Mouse (Mus musculus): ENCODE measurements around the gene Ppox.
A peak's percentile ranks its signal among the peaks of the same experiment; 100 is the strongest.

Gene Ppox

GRCm38 (mm10) chr1:171285096-171285892 lies 4.3 kb upstream of the Ppox start:
- DNase-seq = no peak

- no peak for DNase-seq
Measured at GRCm38 (mm10) chr1:171284491-171284890, 3.5 kb upstream of the Ppox start.

GRCm38 (mm10) chr1:171283188-171284160 lies 2.5 kb upstream of the Ppox start:
- DNase-seq = no peak

GRCm38 (mm10) chr1:171282086-171282805 lies 1.3 kb upstream of the Ppox start:
- DNase-seq = no peak

GRCm38 (mm10) chr1:171281528-171281923 lies 540 bp upstream of the Ppox start:
- DNase-seq = peak; percentile 89

GRCm38 (mm10) chr1:171280250-171280915 lies 603 bp downstream of the Ppox start:
- peak; percentile 2 for DNase-seq

- no peak for DNase-seq
Measured at GRCm38 (mm10) chr1:171279721-171280120, 1.3 kb downstream of the Ppox start.

- peak; percentile 0 for DNase-seq
Measured at GRCm38 (mm10) chr1:171279012-171279705, 1.8 kb downstream of the Ppox start.

- DNase-seq = peak; percentile 0
Measured at GRCm38 (mm10) chr1:171278436-171278835, 2.5 kb downstream of the Ppox start.

GRCm38 (mm10) chr1:171277736-171278135 lies 3.2 kb downstream of the Ppox start:
- no peak for DNase-seq

GRCm38 (mm10) chr1:171276110-171276748 lies 4.8 kb downstream of the Ppox start:
- DNase-seq = no peak

- DNase-seq = no peak
Measured at GRCm38 (mm10) chr1:171275144-171275734, 5.7 kb downstream of the Ppox start.

GRCm38 (mm10) chr1:171274171-171274570 lies 6.8 kb downstream of the Ppox start:
- no peak for DNase-seq

GRCm38 (mm10) chr1:171272086-171272485 lies 8.9 kb downstream of the Ppox start:
- no peak for DNase-seq

- DNase-seq = no peak
Measured at GRCm38 (mm10) chr1:171271622-171272021, 9.4 kb downstream of the Ppox start.

- no peak for DNase-seq
Measured at GRCm38 (mm10) chr1:171271196-171271595, 9.8 kb downstream of the Ppox start.

- peak; percentile 67 for DNase-seq
Measured at GRCm38 (mm10) chr1:171270573-171270900, 10.4 kb downstream of the Ppox start.

- DNase-seq = peak; percentile 98
Measured at GRCm38 (mm10) chr1:171269848-171270572, 11.0 kb downstream of the Ppox start, which contains the start of gene B4galt3. TSS of gene B4galt3 (plus strand) at chr1:171270328.

GRCm38 (mm10) chr1:171268341-171268740 lies 12.6 kb downstream of the Ppox start:
- DNase-seq = no peak

All from lung, postnatal 14 days (tissue).